Mouse (Mus musculus): Measurements from ENCODE around the gene Polr3h.

GRCm38 (mm10) chr15:81926446-81926822, 394 bp upstream of the Polr3h start:
- no peak for TF ChIP-seq GATA1 (IDR thresholded peaks at IDR 0.05; ENCODE audit: low read length)
- TF ChIP-seq TAL1 (IDR thresholded peaks at IDR 0.05; ENCODE audit: low read length), result no peak
